Mouse (Mus musculus) layer of hippocampus, adult 9-11 months (tissue): Measurements from ENCODE around the gene Zfp62.

Experiments
- DNase-seq: peaks from one replicate; pipeline ENCODE4 v3.0.0; 2022

Zfp62 gene

DNA sequence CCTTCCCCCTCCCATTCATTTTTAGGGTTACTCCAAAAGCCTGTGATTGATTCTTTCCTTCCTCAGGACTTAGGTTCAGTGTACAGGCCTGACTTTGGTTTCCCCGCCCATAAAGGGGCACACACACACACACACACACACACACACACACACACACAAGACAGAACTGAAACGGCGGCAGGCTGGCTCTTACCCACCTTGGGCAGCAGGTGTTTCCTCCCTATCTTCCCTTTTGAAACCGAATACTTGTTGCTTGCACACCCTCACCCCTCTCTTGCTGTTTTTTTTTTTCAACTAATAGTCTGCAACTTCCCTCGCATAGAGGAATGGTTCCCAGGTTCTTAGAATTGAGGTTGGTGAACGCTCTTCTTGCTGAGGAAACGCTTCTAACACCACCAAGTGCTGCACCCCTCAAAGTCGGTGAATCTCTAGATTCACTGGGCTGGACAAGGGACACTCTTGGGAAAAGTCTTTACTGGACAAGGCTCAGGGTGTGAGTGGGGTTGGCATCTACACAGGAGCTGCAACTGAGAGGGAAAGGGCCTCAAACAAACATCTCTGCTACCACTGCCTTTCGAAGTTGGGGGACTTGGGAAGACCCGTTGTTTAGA, 46.8 kb downstream of the Zfp62 start:
- DNase-seq: no peak

DNA sequence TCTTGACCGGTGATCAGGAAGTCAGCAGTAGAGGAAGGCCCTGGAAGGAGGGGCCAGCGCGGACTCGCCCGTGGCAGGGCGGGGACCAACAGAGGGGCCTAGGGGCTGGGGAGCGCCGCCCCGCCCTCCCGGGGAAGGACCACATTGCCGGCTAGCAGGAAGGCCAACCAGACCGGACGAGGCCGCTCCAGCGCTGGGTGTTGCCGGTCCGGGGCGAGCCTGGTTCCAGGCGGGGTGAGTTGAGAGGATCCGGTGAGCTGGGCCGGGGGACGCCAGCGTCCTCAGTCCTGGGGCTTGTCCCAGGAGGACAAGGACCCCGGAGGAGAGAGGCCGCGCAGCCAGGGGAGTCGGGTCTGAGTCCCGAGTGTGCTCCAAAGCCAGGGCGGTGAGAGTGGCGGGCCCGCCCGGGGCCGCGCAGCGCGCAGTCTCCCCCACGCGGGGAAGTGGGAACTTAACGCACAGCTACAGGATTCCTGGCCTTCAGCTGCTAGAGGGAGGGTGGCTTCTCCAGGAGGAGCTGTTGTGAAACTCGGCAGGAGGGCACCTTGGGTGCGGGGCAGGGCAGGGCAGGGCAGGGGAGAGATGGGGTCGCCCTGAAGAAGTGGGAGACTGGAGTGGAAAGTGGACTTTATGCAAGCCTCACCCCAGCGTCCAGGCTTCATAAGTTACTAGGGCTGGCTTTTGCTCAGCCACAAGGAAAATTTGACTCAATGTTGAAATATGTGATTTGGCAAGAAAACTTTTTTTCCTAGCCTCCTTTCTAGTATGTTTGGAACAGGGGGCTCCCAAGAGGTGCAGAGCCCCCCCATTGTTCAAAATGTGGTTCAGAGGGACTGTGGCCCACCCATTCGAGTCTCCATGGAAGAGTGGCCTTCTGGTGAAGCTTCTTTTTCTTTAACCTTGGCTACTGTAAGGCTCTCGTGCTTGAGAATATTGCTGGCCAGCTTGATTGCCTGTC, 47.6 kb downstream of the Zfp62 start:
- DNase-seq: peak; percentile 82

DNA sequence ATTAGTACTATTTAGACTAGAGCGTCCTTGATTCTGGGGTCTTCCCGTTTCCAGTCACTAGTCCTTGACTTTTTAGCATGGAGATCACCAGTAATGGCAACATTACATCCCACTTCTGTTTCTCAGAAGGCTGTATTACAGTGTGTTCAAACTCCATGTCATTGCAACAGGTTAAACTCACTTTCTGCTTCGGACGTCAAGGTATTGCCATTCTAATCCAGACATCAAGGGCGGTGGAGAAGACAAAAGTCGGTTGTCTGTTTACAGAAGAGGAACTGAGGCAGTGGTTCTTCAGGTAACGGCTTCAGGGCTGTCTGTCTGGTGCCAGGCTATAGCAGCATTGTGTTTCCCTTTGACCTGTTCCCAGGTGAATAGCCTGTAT, 48.3 kb downstream of the Zfp62 start:
- no peak for DNase-seq

DNA sequence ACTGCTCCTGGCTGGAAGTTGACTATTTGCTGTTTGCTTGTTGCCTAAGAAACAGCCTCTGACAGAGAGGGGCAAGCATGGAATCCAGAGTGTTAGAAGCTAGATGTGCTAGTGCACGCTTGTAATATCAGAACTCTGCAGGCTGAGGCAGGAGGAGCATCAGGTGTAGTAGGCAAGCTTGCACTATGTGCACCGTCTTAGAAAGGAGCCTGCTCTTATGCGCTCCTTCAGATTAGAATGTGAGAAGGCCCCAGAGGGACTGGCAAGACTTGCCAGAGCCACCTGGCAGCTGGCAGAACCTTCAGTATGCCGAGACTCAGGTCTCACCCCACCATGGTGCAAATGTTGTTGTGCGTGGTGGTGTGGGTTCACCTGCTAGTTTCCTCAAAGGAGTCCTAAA, 49.0 kb downstream of the Zfp62 start:
- no peak for DNase-seq

DNA sequence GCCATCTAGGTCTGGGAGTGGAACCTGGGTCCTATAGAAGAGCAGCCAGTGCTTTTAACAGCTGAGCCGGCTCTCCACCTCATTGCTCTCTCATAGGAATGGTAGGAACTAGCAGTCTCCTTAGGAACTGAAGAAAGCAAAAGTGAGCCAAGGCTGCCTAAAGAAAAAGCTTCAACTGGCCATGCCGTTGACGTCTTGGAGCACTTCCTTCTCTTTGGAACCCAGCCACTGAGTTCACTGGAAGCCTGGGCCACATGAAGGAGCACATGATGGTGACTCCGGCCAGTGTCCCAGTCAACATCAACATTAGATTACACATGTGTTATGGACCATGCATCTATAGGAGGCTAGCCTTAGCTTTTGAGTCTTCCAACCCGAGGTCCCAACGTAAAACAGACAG, 49.9 kb downstream of the Zfp62 start:
- DNase-seq: no peak

DNA sequence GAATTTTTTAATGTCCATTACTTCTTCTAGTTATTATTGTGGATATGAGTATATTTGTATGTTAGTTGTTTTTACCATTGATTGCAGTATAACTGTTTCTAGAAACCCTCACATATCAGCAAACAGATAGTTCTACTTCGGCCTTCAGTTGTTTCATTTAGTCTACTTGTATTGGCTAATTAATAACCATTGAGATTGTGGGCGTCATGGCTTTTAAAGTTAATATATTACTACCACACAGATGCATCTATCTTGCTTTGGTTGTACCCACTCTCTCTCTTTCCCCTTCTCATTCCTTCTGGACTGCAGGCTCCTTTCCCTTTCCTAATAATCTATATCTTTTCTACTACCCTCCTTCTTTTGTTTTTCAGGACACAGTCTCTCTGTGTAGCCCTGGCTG, 56.2 kb downstream of the Zfp62 start:
- DNase-seq: no peak

DNA sequence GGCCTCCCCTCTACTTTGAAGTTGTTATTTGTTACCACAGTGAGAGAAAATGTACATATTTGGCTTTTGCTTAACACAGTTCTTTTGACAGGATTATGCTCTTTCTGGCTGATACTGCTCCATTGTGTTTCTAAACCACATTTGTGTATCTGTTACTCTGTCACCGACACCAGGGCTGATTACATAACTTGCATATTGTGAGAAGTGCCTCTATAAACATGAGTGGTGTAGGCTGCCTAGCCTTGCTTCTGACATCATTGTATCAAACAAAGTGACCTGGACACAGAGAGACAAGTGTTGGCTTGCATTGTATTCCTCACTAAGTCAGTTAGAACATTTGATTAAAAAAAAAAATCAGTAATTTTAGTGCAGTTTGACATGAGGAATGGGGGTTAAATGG, 56.7 kb downstream of the Zfp62 start:
- DNase-seq: no peak

DNA sequence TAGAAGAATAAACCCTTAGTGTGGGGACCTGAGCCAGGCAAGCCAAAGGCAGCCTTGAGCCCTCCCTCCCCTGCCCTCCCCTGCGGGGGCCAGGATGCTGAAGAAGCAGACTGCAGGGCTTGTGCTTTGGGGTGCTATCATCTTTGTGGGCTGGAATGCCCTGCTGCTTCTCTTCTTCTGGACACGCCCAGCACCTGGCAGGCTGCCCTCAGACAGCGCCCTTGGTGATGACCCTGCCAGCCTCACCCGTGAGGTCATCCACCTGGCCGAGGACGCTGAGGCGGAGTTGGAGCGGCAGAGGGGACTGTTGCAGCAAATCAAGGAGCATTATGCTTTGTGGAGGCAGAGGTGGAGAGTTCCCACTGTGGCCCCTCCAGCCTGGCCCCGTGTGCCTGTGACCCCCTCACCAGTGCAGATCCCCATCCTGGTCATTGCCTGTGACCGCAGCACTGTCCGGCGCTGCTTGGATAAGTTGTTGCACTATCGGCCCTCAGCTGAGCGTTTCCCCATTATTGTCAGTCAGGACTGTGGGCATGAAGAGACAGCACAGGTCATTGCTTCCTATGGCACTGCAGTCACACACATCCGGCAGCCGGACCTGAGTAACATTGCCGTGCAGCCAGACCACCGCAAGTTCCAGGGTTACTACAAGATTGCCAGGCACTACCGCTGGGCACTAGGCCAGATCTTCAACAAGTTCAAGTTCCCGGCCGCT, 57.7 kb downstream of the Zfp62 start:
- DNase-seq: no peak

DNA sequence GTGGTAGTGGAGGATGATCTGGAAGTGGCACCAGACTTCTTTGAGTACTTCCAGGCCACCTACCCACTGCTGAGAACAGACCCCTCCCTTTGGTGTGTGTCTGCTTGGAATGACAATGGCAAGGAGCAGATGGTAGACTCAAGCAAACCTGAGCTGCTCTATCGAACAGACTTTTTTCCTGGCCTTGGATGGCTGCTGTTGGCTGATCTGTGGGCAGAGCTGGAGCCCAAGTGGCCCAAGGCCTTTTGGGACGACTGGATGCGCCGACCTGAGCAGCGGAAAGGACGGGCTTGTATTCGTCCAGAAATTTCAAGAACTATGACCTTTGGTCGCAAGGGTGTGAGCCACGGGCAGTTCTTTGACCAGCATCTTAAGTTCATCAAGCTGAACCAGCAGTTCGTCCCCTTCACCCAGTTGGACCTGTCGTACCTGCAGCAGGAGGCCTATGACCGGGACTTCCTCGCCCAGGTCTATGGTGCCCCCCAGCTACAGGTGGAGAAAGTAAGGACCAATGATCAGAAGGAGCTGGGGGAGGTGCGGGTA, 58.3 kb downstream of the Zfp62 start:
- no peak for DNase-seq

DNA sequence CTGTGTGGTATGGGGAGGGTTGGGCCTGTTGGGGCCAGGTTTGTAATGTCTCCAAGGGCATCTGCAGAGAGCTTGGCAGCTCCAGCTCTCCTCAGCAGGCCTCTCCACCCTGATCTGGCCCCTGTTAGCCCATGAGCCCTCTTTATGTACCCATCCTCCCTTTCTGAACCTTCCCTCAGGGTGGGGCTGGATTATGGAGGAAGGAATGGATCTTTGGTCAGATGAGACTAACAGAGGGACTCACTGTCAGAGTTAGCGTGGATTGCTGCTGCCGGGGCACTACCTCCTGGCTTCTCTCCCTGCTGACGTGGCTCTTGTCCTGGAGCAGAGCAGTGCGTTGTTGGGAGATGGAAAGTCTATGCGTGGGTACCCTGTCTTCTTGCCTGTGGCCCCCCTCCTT, 59.2 kb downstream of the Zfp62 start:
- no peak for DNase-seq

DNA sequence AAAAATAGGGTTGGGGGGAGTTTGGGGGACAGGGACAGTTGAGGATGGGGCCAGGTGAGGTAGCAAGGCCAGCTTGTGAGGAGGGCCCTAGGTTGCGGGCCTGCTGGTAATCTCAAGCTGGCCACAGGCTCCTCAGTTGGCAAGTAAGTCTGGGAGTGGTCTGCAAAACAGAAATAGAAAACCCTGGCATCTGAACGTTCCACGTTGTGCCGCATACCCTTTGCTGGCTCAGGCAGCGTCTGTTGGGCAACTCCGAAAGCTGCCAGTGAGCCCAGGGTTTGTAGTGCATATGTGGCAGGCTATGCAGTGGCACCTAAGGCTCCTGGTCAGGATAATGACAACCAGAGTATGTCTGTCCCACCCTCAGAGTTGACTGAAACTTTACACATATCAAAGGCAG, 60.1 kb downstream of the Zfp62 start:
- no peak for DNase-seq

DNA sequence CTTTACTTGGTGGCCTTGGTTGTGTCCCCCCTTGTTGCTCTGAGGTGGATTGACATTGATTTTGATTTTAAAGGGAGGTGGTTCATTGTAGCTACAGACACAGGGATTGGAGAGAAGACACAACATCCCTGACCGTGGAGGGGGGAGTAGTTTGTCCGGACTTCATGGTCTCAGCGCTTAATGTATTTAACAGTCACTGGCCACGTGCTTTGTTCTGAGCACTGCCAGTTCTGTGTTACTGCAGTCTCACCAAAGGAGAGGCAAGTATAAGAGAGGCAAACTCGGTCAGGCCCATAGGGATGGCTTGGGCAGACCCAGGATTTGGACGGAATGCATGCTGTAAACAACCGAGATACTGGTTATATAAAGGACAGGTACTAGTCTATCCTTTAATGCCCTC, 61.0 kb downstream of the Zfp62 start:
- no peak for DNase-seq

DNA sequence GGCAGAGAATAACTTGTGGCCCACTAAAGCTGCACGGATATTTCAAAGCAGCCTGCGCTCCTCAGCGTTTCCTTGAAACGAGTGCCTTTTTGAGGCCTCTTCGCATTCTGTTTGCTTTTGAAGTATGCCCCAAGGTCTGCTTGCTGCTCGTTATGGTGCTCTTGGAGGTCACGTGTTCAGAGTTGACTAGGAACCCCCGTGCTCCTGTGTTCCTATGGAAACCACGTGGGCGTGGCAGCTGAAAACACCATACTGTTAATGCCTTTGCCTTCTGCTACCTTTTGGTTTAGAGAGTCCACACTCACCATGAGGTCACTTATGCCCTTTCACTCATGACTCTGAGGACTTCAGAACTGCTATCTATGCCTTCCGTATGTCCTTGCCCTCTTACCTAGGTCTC, 61.5 kb downstream of the Zfp62 start:
- no peak for DNase-seq

DNA sequence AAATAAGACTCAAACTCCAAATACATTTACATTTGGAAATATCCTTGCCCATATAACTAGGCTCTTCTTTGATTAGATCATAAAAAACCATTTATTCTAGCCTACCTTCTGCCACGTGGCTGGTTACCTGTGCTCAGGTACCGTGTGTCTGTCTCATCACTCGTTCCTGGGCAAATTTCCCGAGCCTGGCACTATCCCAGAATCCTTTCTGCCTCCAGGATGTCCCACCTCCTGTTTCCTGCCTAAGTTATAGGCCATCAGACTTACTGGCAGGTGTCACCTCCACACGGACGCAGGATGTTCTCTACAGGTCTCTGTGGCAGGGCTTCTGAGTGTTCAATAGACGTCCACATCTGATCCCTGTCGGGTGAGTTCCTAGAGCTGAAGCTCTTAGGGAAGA, 62.0 kb downstream of the Zfp62 start:
- DNase-seq: no peak

DNA sequence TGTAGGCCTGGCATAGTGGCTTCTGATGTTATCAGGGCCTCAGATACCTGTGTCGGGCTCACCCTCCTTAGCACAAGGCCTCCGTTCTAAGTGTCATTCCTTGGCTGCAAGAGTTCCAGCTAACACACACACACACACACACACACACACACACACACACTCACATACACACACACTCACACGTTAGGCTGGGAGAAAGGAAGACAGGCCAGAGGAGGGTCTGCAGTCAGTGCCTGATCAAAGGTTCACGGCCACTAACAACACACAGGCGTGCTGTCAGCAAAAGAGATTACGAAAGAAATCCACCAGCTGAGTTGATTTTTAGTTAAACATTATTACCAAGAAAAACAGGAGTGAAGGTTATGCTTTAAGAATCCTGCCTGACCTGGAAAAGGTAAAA, 63.6 kb downstream of the Zfp62 start:
- DNase-seq: no peak

DNA sequence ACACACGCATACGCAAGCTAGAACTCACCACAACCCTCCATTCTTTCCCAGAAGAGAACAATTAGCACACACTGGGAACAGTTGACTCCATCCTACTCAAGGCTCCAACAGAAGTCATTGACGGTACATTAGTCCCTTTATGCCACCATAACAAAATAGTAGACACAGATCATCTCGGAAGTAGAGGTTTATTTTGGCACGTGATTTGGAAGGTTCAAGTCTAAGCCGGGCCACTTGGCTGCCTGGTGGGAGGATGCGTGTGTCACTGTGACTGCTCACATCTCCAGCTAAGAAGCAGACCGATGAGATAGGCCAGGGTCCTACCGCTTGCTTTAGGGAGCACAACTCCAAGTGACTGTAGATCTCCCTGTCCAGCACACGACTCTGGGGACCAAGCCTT, 64.2 kb downstream of the Zfp62 start:
- no peak for DNase-seq

DNA sequence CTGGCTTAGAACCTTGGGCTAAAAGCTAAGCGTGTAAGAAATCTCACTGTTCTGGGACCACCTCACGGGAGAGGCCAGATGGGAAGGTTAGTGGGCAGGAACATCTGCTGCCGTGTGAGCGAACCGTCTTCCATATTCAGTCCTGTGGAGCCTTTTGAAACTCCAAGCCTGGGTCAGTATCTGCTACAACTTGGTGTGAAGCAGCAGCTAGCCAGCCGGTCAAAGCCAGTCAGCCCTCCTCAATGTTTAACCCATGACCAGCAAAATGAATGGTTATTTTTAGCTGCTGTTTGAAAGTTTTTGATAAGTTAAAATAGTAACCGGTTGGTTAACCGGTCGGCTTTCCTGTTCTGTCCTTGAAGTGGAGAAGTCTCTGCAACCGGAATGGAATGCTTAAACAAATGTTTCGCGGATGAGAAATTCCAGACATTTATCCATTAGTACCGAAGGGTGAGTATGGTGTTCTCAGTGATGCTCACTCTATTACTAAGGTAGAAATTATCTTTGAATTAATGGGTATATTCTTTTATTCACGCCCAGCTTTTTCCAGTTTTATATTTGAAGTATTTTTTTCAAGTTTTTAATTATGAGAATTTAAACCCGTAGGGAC, 65.0 kb downstream of the Zfp62 start:
- DNase-seq: no peak
